Mouse (Mus musculus): ENCODE data around the gene Mier2.

- TF ChIP-seq CTCF (IDR thresholded peaks at IDR 0.05; ENCODE audit: insufficient read depth, low read length): no peak
- no peak for TF ChIP-seq POLR2A (IDR thresholded peaks at IDR 0.05; ENCODE audit: borderline replicate concordance, extremely low read depth, low read depth, low read length)
Measured at GRCm38 (mm10) chr10:79595590-79595929, 40.6 kb upstream of the Mier2 start.
